Mouse (Mus musculus): ENCODE measurements around the gene Gpc3.

DNA sequence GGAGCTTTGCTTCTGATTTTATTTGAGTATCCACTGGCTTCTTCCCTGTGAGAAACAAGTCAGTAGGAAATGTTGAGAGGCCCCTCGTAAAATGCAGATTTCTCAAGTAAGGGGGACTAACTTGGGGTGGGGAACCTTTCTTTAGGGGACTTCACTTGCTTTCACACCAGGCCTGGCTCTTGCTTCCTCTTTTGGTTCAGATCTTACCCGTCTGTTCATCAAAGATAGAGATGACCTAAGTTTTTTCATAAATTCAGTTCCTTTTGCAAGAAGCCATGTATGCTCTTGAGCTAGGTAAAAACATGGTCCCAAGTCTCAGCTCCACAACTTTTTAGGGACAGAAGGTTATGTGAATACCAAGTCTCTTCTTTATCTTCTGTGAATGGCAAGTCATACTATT is 164.6 kb downstream of the Gpc3 start:
- TF ChIP-seq GATA1 (IDR thresholded peaks at IDR 0.05; ENCODE audit: borderline replicate concordance, low read length) (no peak), CTCF (IDR thresholded peaks at IDR 0.05; ENCODE audit: low read depth, low read length) (no peak), TAL1 (conservative IDR thresholded peaks at IDR 0.05; ENCODE audit: low read depth, low read length) (no peak), POLR2AphosphoS5 (IDR thresholded peaks at IDR 0.05; ENCODE audit: insufficient replicate concordance, low read depth, low read length) (no peak), GATA2 (IDR thresholded peaks at IDR 0.05; ENCODE audit: borderline replicate concordance, low read depth, low read length) (no peak)
